In genomic region chr9:115739984-115740383, GRCm38 (mm10) we compare ENCODE assay signal across 14 mouse cellular contexts.
"Had no signal": no experiment of that assay in that cellular context is flagged by ENCODE, and none has a peak within 500 bp of the region (broad histone marks: within the 10 kb centered on the region; RNA-seq: fewer than 3 reads in every experiment).

No protein-coding gene starts in this region.

- H3K27me3 ChIP-seq: limb, embryonic 15.5 days; liver, embryonic 12.5 days; midbrain, embryonic 12.5 days; neural tube, embryonic 12.5 days had no signal

- DNase-seq: kidney, adult 18-20 months; kidney, postnatal 10 days; lung, embryonic 14.5 days; lung, postnatal 10 days; lung, postnatal 4 days; right cerebral cortex, postnatal 25 days; thymus, postnatal 25 days had no signal

- H3K27ac ChIP-seq: limb, embryonic 15.5 days; liver, embryonic 12.5 days; midbrain, embryonic 12.5 days; neural tube, embryonic 12.5 days; stomach, postnatal 0 days had no signal

- H3K4me1 ChIP-seq: limb, embryonic 15.5 days; liver, embryonic 12.5 days; midbrain, embryonic 12.5 days; neural tube, embryonic 12.5 days had no signal

- ATAC-seq: liver, embryonic 12.5 days; midbrain, embryonic 16.5 days had no signal

- H3K36me3 ChIP-seq: limb, embryonic 15.5 days; liver, embryonic 12.5 days; midbrain, embryonic 12.5 days; neural tube, embryonic 12.5 days had no signal

- H3K4me3 ChIP-seq: limb, embryonic 15.5 days; liver, embryonic 12.5 days; midbrain, embryonic 12.5 days; myocyte; neural tube, embryonic 12.5 days had no signal
